Mouse (Mus musculus) midbrain, embryonic 16.5 days (tissue): ENCODE data around the gene Ptprn2. TPM values are rescaled to one million over a fixed set of nuclear protein-coding genes. Genes with fewer than 3 reads are reported as not detected.

Source experiments
- ATAC-seq: fragments of 200-750 bp; cut with Nextera tagmentation; 2 replicates; pipeline ENCODE4 v1.8.0; 2017; ENCODE audit warnings: moderate TSS enrichment
- H3K27ac ChIP-seq: fragments of 300-500 bp; sonication (generic); 2 replicates; pipeline ENCODE4 v1.5.1; 2014; ENCODE audit warnings: mild to moderate bottlenecking, low read length, mixed read lengths
- H3K27me3 ChIP-seq: fragments of 300-500 bp; sonication (generic); 2 replicates; pipeline ENCODE4 v1.6.1; 2014; ENCODE audit warnings: low read depth, low read length, mixed read lengths; ENCODE audit not compliant: control insufficient read depth, insufficient read depth
- H3K36me3 ChIP-seq: fragments of 300-500 bp; sonication (generic); 2 replicates; pipeline ENCODE4 v1.6.1; 2014; ENCODE audit warnings: mild to moderate bottlenecking, low read length, moderate library complexity, mixed read lengths; ENCODE audit not compliant: control insufficient read depth, insufficient read depth
- H3K4me1 ChIP-seq: fragments of 300-500 bp; sonication (generic); 2 replicates; pipeline ENCODE4 v1.6.1; 2014; ENCODE audit warnings: mild to moderate bottlenecking, low read length, mixed read lengths; ENCODE audit not compliant: control insufficient read depth, insufficient read depth
- H3K4me2 ChIP-seq: fragments of 300-500 bp; sonication (generic); 2 replicates; pipeline ENCODE4 v1.6.1; 2014; ENCODE audit warnings: mild to moderate bottlenecking, low read length, mixed read lengths
- H3K4me3 ChIP-seq: fragments of 300-500 bp; sonication (generic); 2 replicates; pipeline ENCODE4 v1.5.1; 2014; ENCODE audit warnings: low read depth, mild to moderate bottlenecking, low read length, moderate library complexity, mixed read lengths
- H3K9ac ChIP-seq: fragments of 300-500 bp; sonication (generic); 2 replicates; pipeline ENCODE4 v1.6.1; 2014; ENCODE audit warnings: low read depth, low read length, mixed read lengths
- H3K9me3 ChIP-seq: fragments of 300-500 bp; sonication (generic); replicated peaks from 2 replicates; pipeline ENCODE4 v1.6.1; 2014; ENCODE audit warnings: mild to moderate bottlenecking, low read length, mixed read lengths; ENCODE audit not compliant: control insufficient read depth, poor library complexity, severe bottlenecking
- WGBS: fragments of 180-500 bp; shearing (Covaris S2); extraction: QIAGEN DNeasy Blood & Tissue Kit; methylation state at CpG from one replicate; pipeline ENCODE4 v1.1.7; 2014; 5-methylcytosine and 5-hydroxymethylcytosine counted together
- polyA plus RNA-seq: library from polyadenylated mRNA; unstranded; fragments of >200 nt; fragmentation: Nextera tagmentation; extraction: Ambion mirVana; gene quantifications from 2 replicates; pipeline ENCODE4 v1.2.1, GENCODE M21; 2015

Ptprn2 gene
- polyA plus RNA-seq, 1 experiment from 2014 or later = 15.6 TPM

DNA sequence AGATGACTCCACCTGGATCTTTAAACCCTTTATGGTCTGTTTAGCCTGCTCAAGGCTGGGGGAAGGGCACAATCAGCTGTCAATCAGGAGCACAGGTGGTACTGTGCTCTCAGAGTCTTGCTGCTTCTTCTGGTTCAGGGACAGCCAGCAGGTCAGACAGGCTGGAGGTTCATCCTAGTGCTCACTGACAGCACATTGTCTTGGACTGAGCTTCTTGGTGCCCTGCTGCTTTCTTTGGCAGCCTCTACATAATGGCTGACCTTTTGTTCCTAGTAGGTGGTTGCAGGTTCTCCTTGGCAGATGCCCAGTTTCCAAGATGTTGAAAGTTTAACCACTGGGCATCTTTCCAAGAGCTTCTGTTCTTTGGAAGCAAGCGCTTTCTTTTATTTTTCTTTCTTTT lies 55.1 kb downstream of the Ptprn2 start:
- H3K4me3 ChIP-seq = no peak overlapping the region
- no peak overlapping the region for H3K4me2 ChIP-seq
- 96% methylated on average over 1 of the region's 1 CpGs for WGBS
- H3K9ac ChIP-seq = no peak overlapping the region
- H3K27me3 ChIP-seq = no peaks in the 10 kb centered on the region
- H3K27ac ChIP-seq = no peak overlapping the region
- peaks cover 2% of the 10 kb centered on the region; the same call in 1 of the 2 replicates for H3K36me3 ChIP-seq
- H3K9me3 ChIP-seq = no peaks in the 10 kb centered on the region
- H3K4me1 ChIP-seq = no peaks in the 10 kb centered on the region
- 0 out of 2 replicates have a peak, but pooled peaks have one; percentile 48 for ATAC-seq

GRCm38 (mm10) chr12:116550031-116550430 lies 64.5 kb downstream of the Ptprn2 start:
- Histone ChIP-seq H3K4me1 (no peaks in the 10 kb centered on the region), H3K27me3 (no peaks in the 10 kb centered on the region), H3K36me3 (no peaks in the 10 kb centered on the region), H3K9ac (no peak overlapping the region), H3K4me2 (no peak overlapping the region), H3K4me3 (no peak overlapping the region), H3K27ac (no peak overlapping the region), H3K9me3 (no peaks in the 10 kb centered on the region)
- no peak for ATAC-seq
- WGBS = 88% methylated on average over 1 of the region's 1 CpGs

DNA sequence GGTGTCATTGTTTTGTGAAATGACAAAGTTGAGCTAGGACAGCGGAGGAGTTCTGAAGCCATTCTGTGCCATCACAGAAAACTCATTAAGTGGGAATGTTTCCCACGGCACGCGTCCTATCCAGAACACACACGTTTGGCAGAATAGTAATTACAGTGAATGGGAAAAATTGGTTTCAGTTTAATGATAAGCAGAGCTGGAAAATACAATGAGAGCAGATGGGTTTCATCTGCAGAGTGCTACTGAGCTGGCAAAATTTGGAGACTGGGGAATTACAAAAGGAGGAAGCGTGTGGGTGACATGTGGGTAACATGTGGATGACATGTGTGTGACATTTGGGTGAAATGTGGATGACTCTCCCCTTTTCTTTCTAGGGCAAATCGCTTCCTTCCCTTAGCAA lies 66.0 kb downstream of the Ptprn2 start:
- Histone ChIP-seq H3K27me3 (no peaks in the 10 kb centered on the region), H3K27ac (0 out of 2 replicates have a peak overlapping the region, but pooled peaks have one; percentile 2), H3K4me3 (no peak overlapping the region), H3K9ac (no peak overlapping the region), H3K4me2 (no peak overlapping the region), H3K36me3 (no peaks in the 10 kb centered on the region), H3K9me3 (no peaks in the 10 kb centered on the region), H3K4me1 (no peaks in the 10 kb centered on the region)
- 73% methylated on average over 7 of the region's 7 CpGs for WGBS
- ATAC-seq = no peak

DNA sequence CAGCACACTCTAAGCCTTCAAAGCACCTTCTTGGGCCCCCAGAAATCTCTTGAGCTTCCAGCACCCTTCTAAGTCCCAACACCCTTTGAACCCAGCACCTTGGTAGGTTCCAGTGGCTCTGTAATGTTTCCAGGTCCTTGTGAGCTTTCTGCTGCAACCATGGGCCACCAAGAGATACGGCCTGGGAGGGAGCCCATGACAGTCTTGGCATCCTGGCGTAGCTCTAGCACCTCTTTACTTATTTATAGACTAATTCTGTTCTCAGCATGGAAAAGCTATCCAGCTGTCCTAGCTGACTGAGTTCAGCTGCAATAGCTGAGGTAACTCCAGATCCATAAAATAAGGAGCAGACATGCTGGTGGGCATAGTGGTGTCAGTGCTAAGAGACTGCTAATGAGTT lies 66.8 kb downstream of the Ptprn2 start:
- H3K36me3 ChIP-seq = no peaks in the 10 kb centered on the region
- WGBS = 85% methylated on average over 2 of the region's 2 CpGs
- H3K4me1 ChIP-seq = no peaks in the 10 kb centered on the region
- no peak overlapping the region for H3K27ac ChIP-seq
- no peak overlapping the region for H3K9ac ChIP-seq
- H3K4me2 ChIP-seq = no peak overlapping the region
- H3K4me3 ChIP-seq = no peak overlapping the region
- no peaks in the 10 kb centered on the region for H3K9me3 ChIP-seq
- ATAC-seq = no peak
- no peaks in the 10 kb centered on the region for H3K27me3 ChIP-seq

GRCm38 (mm10) chr12:116553361-116553760 lies 67.8 kb downstream of the Ptprn2 start:
- H3K27me3 ChIP-seq = no peaks in the 10 kb centered on the region
- H3K4me1 ChIP-seq = no peaks in the 10 kb centered on the region
- no peak overlapping the region for H3K9ac ChIP-seq
- H3K4me3 ChIP-seq = no peak overlapping the region
- no peak overlapping the region for H3K27ac ChIP-seq
- no peaks in the 10 kb centered on the region for H3K36me3 ChIP-seq
- no peak overlapping the region for H3K4me2 ChIP-seq
- ATAC-seq = no peak
- no peaks in the 10 kb centered on the region for H3K9me3 ChIP-seq

DNA sequence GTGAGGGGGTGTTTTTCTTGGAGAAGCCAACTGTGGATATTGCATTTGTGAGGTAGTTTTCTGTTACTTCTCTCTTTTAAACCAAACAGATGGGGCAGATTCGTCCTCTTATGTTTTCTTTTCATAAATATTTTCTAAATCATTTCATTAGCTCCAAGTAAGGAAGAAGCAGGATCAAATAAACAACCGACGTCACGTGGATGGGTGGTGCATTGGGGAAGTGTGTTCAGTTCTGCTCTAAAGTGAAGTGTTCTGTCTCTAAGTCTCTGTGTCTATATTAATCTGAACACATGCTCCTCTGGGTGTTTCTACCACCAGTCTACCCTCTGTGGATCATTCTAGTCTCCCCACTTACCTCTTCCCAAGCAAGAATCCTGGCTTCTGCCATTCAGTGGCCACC lies 70.4 kb downstream of the Ptprn2 start:
- no peak overlapping the region for H3K4me3 ChIP-seq
- no peak for ATAC-seq
- H3K36me3 ChIP-seq = no peaks in the 10 kb centered on the region
- no peaks in the 10 kb centered on the region for H3K27me3 ChIP-seq
- H3K4me1 ChIP-seq = no peaks in the 10 kb centered on the region
- 82% methylated on average over 4 of the region's 4 CpGs for WGBS
- no peaks in the 10 kb centered on the region for H3K9me3 ChIP-seq
- H3K4me2 ChIP-seq = no peak overlapping the region
- no peak overlapping the region for H3K9ac ChIP-seq
- no peak overlapping the region for H3K27ac ChIP-seq

GRCm38 (mm10) chr12:116564441-116564840 lies 78.9 kb downstream of the Ptprn2 start:
- H3K27ac ChIP-seq = no peak overlapping the region
- H3K4me1 ChIP-seq = no peaks in the 10 kb centered on the region
- no peaks in the 10 kb centered on the region for H3K36me3 ChIP-seq
- H3K9ac ChIP-seq = no peak overlapping the region
- H3K4me3 ChIP-seq = no peak overlapping the region
- no peak for ATAC-seq
- 81% methylated on average over 8 of the region's 8 CpGs for WGBS
- H3K4me2 ChIP-seq = no peak overlapping the region
- H3K27me3 ChIP-seq = no peaks in the 10 kb centered on the region
- no peaks in the 10 kb centered on the region for H3K9me3 ChIP-seq

GRCm38 (mm10) chr12:116566672-116567071 lies 81.2 kb downstream of the Ptprn2 start:
- no peak overlapping the region for H3K27ac ChIP-seq
- no peaks in the 10 kb centered on the region for H3K27me3 ChIP-seq
- no peak for ATAC-seq
- no peak overlapping the region for H3K9ac ChIP-seq
- 75% methylated on average over 1 of the region's 1 CpGs for WGBS
- H3K9me3 ChIP-seq = no peaks in the 10 kb centered on the region
- H3K4me2 ChIP-seq = no peak overlapping the region
- no peak overlapping the region for H3K4me3 ChIP-seq
- no peaks in the 10 kb centered on the region for H3K36me3 ChIP-seq
- H3K4me1 ChIP-seq = no peaks in the 10 kb centered on the region

DNA sequence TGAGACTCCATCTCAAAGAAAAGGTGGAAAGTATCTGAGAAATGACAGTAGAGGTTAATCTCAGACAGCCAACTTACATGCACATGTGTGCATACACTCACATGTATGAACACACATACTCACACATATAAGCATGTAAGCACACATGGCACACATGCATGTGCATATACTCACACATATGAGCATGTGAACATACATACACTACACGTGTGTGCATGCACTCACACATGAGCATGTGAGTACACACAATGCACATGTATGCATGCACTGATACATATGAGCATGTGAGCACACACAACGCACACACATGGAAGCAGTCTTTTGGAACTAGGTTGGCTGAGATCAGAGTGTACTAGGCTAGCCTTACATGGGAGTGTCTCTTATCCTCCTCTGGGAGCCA lies 81.7 kb downstream of the Ptprn2 start:
- Histone ChIP-seq H3K36me3 (no peaks in the 10 kb centered on the region), H3K4me2 (no peak overlapping the region), H3K27me3 (no peaks in the 10 kb centered on the region), H3K9ac (no peak overlapping the region), H3K9me3 (no peaks in the 10 kb centered on the region), H3K27ac (no peak overlapping the region), H3K4me3 (no peak overlapping the region), H3K4me1 (no peaks in the 10 kb centered on the region)
- 93% methylated on average over 2 of the region's 2 CpGs for WGBS
- no peak for ATAC-seq

DNA sequence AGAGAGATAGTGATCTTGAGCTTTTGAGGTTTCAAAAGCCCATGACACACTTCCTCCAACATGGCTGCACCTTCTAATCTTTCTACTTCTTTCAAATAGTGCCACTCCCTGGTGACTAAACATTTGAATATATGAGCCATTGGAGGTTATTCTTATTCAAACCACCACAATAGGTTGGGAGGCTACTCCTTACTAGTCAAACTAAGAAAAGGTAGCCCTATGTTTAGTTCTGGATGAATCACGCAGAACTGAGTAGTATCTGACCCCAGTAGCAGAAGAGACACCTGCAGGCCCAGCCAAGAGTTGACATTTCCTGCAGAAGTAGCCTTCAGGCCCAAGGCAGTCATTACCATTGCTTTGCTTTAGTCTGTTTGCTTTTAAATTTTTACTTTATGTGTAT lies 84.0 kb downstream of the Ptprn2 start:
- Histone ChIP-seq H3K4me1 (no peaks in the 10 kb centered on the region), H3K36me3 (no peaks in the 10 kb centered on the region), H3K27me3 (no peaks in the 10 kb centered on the region), H3K9me3 (no peaks in the 10 kb centered on the region), H3K4me2 (no peak overlapping the region), H3K27ac (no peak overlapping the region), H3K9ac (no peak overlapping the region), H3K4me3 (no peak overlapping the region)
- 67% methylated on average over 1 of the region's 1 CpGs for WGBS
- no peak for ATAC-seq
